Comparison of ENCODE assay signal across 13 mouse cellular contexts in genomic region chr2:91651458-91652258, GRCm38 (mm10). TPM values are rescaled to one million over a fixed set of nuclear protein-coding genes. Genes with fewer than 3 reads are reported as not detected.
DNase-seq lines count a peak whose midpoint lies in the region; TF ChIP-seq lines count a peak whose summit lies in the region.
"Had no signal": no experiment of that assay in that cellular context is flagged by ENCODE, and none has a peak within 500 bp of the region (broad histone marks: within the 10 kb centered on the region; RNA-seq: fewer than 3 reads in every experiment).

No protein-coding gene starts in this region.

- DNase-seq in kidney, adult 18-20 months: peak; percentile 38
- DNase-seq in kidney, adult 11 months: no peak
- no peak for DNase-seq in thymus, adult 2 months
- no peak for DNase-seq in thymus, postnatal 25 days
- DNase-seq in kidney, postnatal 36 days: peak; percentile 46 to 56
- no peak for DNase-seq in ovary, postnatal 10 days (ENCODE audit: low spot score)
- DNase-seq in left cerebral cortex, postnatal 25 days (ENCODE audit: low spot score in 2 of 2): no peak
- DNase-seq: adrenal gland, postnatal 25 days; cerebellum, adult 9-11 months; gastrocnemius, postnatal 25 days; layer of hippocampus, adult 9-11 months; right cerebral cortex, postnatal 4 days had no signal

- no peak for TF ChIP-seq CTCF in thymus, adult 2 months (IDR thresholded peaks at IDR 0.05; ENCODE audit: borderline replicate concordance, control insufficient read depth, extremely low read depth, insufficient read depth, low read length, poor library complexity)

- peaks cover 18% of the 10 kb centered on the region for H3K4me1 ChIP-seq in thymus, adult 2 months (replicated peaks; ENCODE audit: control insufficient read depth, insufficient read depth, low read length)

- no peaks in the 10 kb centered on the region for H3K27me3 ChIP-seq in thymus, adult 2 months (ENCODE audit: control insufficient read depth, insufficient read depth, low read length)
- H3K27me3 ChIP-seq: neural tube, embryonic 12.5 days had no signal

- H3K4me3 ChIP-seq in thymus, adult 2 months (ENCODE audit: control insufficient read depth, insufficient read depth, low read length): no peak overlapping the region

- WGBS in thymus, adult 2 months: 89% methylated on average over 14 of the region's 14 CpGs

- no peak for TF ChIP-seq POLR2A in thymus, adult 2 months (IDR thresholded peaks at IDR 0.05; ENCODE audit: control insufficient read depth, extremely low read depth, insufficient read depth, low read length, poor library complexity)

- intact Hi-C loops in left cerebral cortex, postnatal 25 days (cut with DNase I): no loop called here

- H3K36me3 ChIP-seq in thymus, adult 2 months (ENCODE audit: control insufficient read depth, insufficient read depth, low read length): peaks cover 40% of the 10 kb centered on the region

- H3K27ac ChIP-seq in thymus, adult 2 months (ENCODE audit: control insufficient read depth, insufficient read depth, low read length): peak overlapping the region; percentile 4; the same call in 1 of the 2 replicates
- H3K27ac ChIP-seq: neural tube, embryonic 12.5 days had no signal

RNA-seq across cellular contexts. Expression of gene Arhgap1, which starts 2.0 kb away (rescaled TPM):
- polyA plus RNA-seq in thymus, adult 2 months (2012; rRNA removed): 185 and 191 TPM in 2 replicates
- 10 to 100 TPM; 72.9 to 77.0 TPM for total RNA-seq in left cerebral cortex, postnatal 25 days (2021)

RNA-seq across cellular contexts. Expression of gene Zfp408, which starts 2.1 kb away (rescaled TPM):
- polyA plus RNA-seq in thymus, adult 2 months (2012; rRNA removed): 52.2 and 62.6 TPM in 2 replicates
- total RNA-seq in left cerebral cortex, postnatal 25 days (2021): 10 to 100 TPM in 1 of 2 experiments, 1 to 10 TPM in 1; 9.3 to 11.1 TPM

RNA-seq across cellular contexts. Expression of gene F2, which starts 15.4 kb away (rescaled TPM):
- 0.62 and 5.1 TPM in 2 replicates for polyA plus RNA-seq in thymus, adult 2 months (2012; rRNA removed)
- total RNA-seq in left cerebral cortex, postnatal 25 days (2021): under 1 TPM in 1 of 2 experiments, not detected in 1; 0.16 TPM

RNA-seq across cellular contexts. Expression of gene Atg13, which starts 58.7 kb away (rescaled TPM):
- polyA plus RNA-seq in thymus, adult 2 months (2012; rRNA removed): 50.4 and 50.7 TPM in 2 replicates
- 10 to 100 TPM; 80.1 to 80.8 TPM for total RNA-seq in left cerebral cortex, postnatal 25 days (2021)

RNA-seq across cellular contexts. Expression of gene Harbi1, which starts 59.0 kb away (rescaled TPM):
- polyA plus RNA-seq in thymus, adult 2 months (2012; rRNA removed): 4.4 and 4.6 TPM in 2 replicates
- total RNA-seq in left cerebral cortex, postnatal 25 days (2021): 1 to 10 TPM; 8.3 to 9.7 TPM

Comparison
In these comparisons a context has a peak if more than half of its experiments do, and no peak if none do; other contexts are left out.
1. DNase-seq: peak in kidney, adult 18-20 months (single experiment) and kidney, postnatal 36 days (2 of 2); none in kidney, adult 11 months (single experiment), thymus, adult 2 months (single experiment), thymus, postnatal 25 days (single experiment), ovary, postnatal 10 days (single experiment) and left cerebral cortex, postnatal 25 days (0 of 2).